In the genomic region with DNA sequence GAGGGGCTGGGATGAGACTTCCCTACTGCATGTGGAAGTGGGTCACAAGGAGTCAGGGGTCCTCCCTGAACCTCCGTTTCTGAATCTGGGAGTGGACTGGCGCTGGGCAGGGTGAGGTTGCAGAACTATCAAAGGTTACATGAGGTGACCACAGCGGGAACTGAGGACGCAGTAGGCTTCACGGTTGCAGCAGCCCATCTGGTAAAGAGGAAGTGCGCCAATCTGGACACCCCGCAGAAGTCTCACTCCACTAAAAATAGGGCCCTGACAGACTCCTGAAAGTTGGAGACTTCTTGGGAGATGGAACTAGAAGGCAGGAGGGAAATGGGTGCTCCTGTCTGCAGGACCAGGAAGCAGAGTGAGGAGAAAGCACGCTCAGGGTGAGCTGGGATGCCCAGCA, we compare ENCODE assay signal across 19 mouse cellular contexts. TPM values are rescaled to one million over a fixed set of nuclear protein-coding genes. Genes with fewer than 3 reads are reported as not detected.
A peak's percentile ranks its signal among the peaks of the same experiment; 100 is the strongest.
DNase-seq lines count a peak whose midpoint lies in the region; ATAC-seq lines count a peak whose summit lies in the region.
"Had no signal": no experiment of that assay in that cellular context is flagged by ENCODE, and none has a peak within 500 bp of the region (broad histone marks: within the 10 kb centered on the region; RNA-seq: fewer than 3 reads in every experiment).

No protein-coding gene starts in this region.

- DNase-seq in gastrocnemius, adult 18-20 months (ENCODE audit: low spot score) = peak; percentile 1
- no peak for DNase-seq in gastrocnemius, adult 8-10 months (ENCODE audit: low spot score in 2 of 2)
- DNase-seq in right cerebral cortex, adult 18-20 months = peak; percentile 84
- no peak for DNase-seq in right cerebral cortex, postnatal 4 days
- DNase-seq in kidney, postnatal 36 days = no peak
- DNase-seq in urinary bladder, postnatal 25 days (ENCODE audit: low spot score) = no peak
- DNase-seq: adrenal gland, postnatal 10 days; gastrocnemius, postnatal 14 days; heart, postnatal 4 days; kidney, adult 18-20 months; kidney, postnatal 25 days; layer of hippocampus, postnatal 36 days; liver, embryonic 13.5 days; spleen, adult 18-20 months; thymus, postnatal 36 days had no signal

- ATAC-seq in megakaryocyte, adult 5-6 weeks (ENCODE audit: poor library complexity, severe bottlenecking) = peak; percentile 69
- ATAC-seq: forebrain, embryonic 13.5 days; hindbrain, postnatal 0 days had no signal

RNA-seq across cellular contexts. Expression of a gene that starts 2.5 kb away (rescaled TPM):
- total RNA-seq in gastrocnemius, adult 18-20 months (2021) = under 1 TPM; 0.16 to 0.31 TPM
- total RNA-seq in gastrocnemius, adult 8-10 months (2022) = under 1 TPM; 0.22 to 0.40 (median 0.34) TPM
- total RNA-seq in megakaryocyte, adult 5-6 weeks (2015) = not detected in 2 replicates
- total RNA-seq in megakaryocyte, adult 5-6 weeks (2017) = not detected in 2 replicates
- total RNA-seq: megakaryocyte-erythroid progenitor cell, adult 5-6 weeks had no signal

Comparison
In these comparisons a context has a peak if more than half of its experiments do, and no peak if none do; other contexts are left out.
1. DNase-seq: peak in gastrocnemius, adult 18-20 months (single experiment) and right cerebral cortex, adult 18-20 months (single experiment); none in gastrocnemius, adult 8-10 months (0 of 2), right cerebral cortex, postnatal 4 days (single experiment), kidney, postnatal 36 days (0 of 2) and urinary bladder, postnatal 25 days (single experiment).